14 mouse cellular contexts compared by ENCODE assay signal in the genomic region with DNA sequence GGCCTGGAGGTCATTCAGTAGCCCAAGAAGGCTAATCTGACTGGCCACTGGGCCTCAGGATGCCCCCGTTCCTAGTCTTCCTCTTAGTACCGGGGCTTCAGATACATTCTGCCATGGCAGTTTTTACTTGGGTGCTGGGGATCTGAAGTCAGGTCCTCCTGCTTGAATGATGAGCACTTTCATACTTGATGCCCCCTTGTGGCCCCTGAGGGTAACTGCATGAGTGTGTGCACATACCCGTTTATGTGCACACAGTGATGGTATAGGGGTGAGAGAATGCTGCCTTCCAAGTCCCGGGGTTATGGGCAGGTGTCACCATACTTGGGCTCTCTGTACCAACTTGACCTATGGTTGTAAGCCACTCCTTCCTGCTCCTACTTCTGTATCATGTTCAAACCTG. TPM values are rescaled to one million over a fixed set of nuclear protein-coding genes. Genes with fewer than 3 reads are reported as not detected.
DNase-seq lines count a peak whose midpoint lies in the region; TF ChIP-seq lines count a peak whose summit lies in the region.
"Had no signal": no experiment of that assay in that cellular context is flagged by ENCODE, and none has a peak within 500 bp of the region (broad histone marks: within the 10 kb centered on the region; RNA-seq: fewer than 3 reads in every experiment).

No protein-coding gene starts in this region.

- H3K4me3 ChIP-seq in layer of hippocampus, adult 2 months, result no peak overlapping the region
- no peak overlapping the region for H3K4me3 ChIP-seq in E14TG2a.4 (replicated peaks; ENCODE audit: low read length)
- H3K4me3 ChIP-seq: heart, embryonic 10.5 days; liver, embryonic 12.5 days had no signal

- no peak overlapping the region for H3K27ac ChIP-seq in layer of hippocampus, adult 2 months
- H3K27ac ChIP-seq: heart, embryonic 10.5 days; liver, embryonic 12.5 days; macrophage had no signal

- TF ChIP-seq CTCF in layer of hippocampus, adult 2 months (conservative IDR thresholded peaks at IDR 0.05), result peak; percentile 65
- TF ChIP-seq CTCF in E14TG2a.4 (conservative IDR thresholded peaks at IDR 0.05; ENCODE audit: low read length), result peak; percentile 83

- peaks cover 30% of the 10 kb centered on the region for H3K4me1 ChIP-seq in E14TG2a.4 (replicated peaks; ENCODE audit: low read depth, low read length)
- H3K4me1 ChIP-seq: liver, embryonic 12.5 days had no signal

- H3K9me3 ChIP-seq in E14TG2a.4 (ENCODE audit: low read length), result peaks cover 14% of the 10 kb centered on the region
- H3K9me3 ChIP-seq: heart, embryonic 10.5 days had no signal

- DNase-seq in layer of hippocampus, adult 2 months (ENCODE audit: low spot score in 2 of 2), result no peak
- no peak for DNase-seq in layer of hippocampus, adult 8-10 months (ENCODE audit: low spot score in 2 of 2)
- DNase-seq in 416B (ENCODE audit: low read depth), result peak; percentile 8
- DNase-seq in c-Kit-positive CD71-positive TER-119-positive erythroid progenitor cells, embryonic 14.5 days (ENCODE audit: low spot score), result peak; percentile 21
- DNase-seq in Muller cell, postnatal 12 days (ENCODE audit: inconsistent ontology term), result no peak
- no peak for DNase-seq in ovary, postnatal 14 days (ENCODE audit: low spot score)
- DNase-seq: adrenal gland, adult 2 months; kidney, adult 11 months; right cerebral cortex, postnatal 25 days; thymus, postnatal 14 days had no signal

- peaks cover 9% of the 10 kb centered on the region; the same call in 1 of the 2 replicates for H3K27me3 ChIP-seq in E14TG2a.4 (ENCODE audit: insufficient read depth, low read length)
- H3K27me3 ChIP-seq: liver, embryonic 12.5 days had no signal

- H3K36me3 ChIP-seq in E14TG2a.4 (ENCODE audit: insufficient read depth, low read length), result no peaks in the 10 kb centered on the region

RNA-seq across cellular contexts. Expression of gene B3glct, which starts 33.5 kb away (rescaled TPM):
- 10 to 100 TPM; 10.7 to 11.9 TPM for total RNA-seq in layer of hippocampus, adult 2 months (2021)
- 10 to 100 TPM; 12.1 to 18.7 (median 13.8) TPM for total RNA-seq in layer of hippocampus, adult 8-10 months (2022)

Comparison
In these comparisons a context has a peak if more than half of its experiments do, and no peak if none do; other contexts are left out.
1. DNase-seq: peak in 416B (single experiment) and c-Kit-positive CD71-positive TER-119-positive erythroid progenitor cells, embryonic 14.5 days (single experiment); none in layer of hippocampus, adult 2 months (0 of 2), layer of hippocampus, adult 8-10 months (0 of 2), Muller cell, postnatal 12 days (single experiment) and ovary, postnatal 14 days (single experiment).